Mouse (Mus musculus): ENCODE results near the gene Cutal.

DNA sequence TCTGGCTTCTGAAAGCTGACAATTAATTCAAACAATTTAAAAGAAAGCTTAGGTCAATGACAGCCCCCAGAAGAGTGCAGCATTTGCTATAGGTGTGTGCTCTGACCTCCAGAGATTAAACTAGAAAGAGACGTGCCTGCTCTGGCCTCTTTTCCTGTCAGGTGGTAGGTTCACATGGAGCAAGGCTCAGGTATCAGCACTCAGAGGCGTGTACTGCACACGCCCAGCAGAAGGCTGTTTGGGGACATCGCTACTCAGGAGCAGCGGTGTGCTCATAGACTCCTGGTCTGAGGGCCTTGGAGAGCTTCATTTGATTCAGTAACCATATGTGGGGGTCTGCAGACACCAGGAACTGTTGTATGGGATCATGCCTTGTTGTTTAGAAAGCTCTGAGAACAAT, 53.1 kb downstream of the Cutal start:
- TF ChIP-seq CTCF (IDR thresholded peaks at IDR 0.05; ENCODE audit: control insufficient read depth, insufficient read depth, insufficient read length) (no peak), MAX (IDR thresholded peaks at IDR 0.05) (no peak), USF1 (IDR thresholded peaks at IDR 0.05; ENCODE audit: low read depth) (no peak), MYOD1 (IDR thresholded peaks at IDR 0.05; ENCODE audit: control insufficient read depth, insufficient read length, low read depth) (no peak), CEBPB (IDR thresholded peaks at IDR 0.05; ENCODE audit: low read depth) (no peak), MYOG (IDR thresholded peaks at IDR 0.05; ENCODE audit: control insufficient read depth, extremely low read depth, insufficient read length) (no peak)

Data from C2C12 (cell line).